Mouse (Mus musculus): ENCODE results near the gene Nadk.

GRCm38 (mm10) chr4:155603801-155604200 lies 41.6 kb downstream of the Nadk start:
- TF ChIP-seq EP300 (IDR thresholded peaks at IDR 0.05; ENCODE audit: insufficient read depth, low read depth, low read length): no peak
- no peak for TF ChIP-seq POLR2A (IDR thresholded peaks at IDR 0.05; ENCODE audit: insufficient read depth, low read length)
